Mouse (Mus musculus) ES-E14 (cell line): ENCODE measurements around the gene Gabbr2.
"Not testable (repeated sequence)": the region's sequence is repeated elsewhere in the genome, so short reads cannot be mapped to it uniquely, and the experiment has no call there.

Experiments
- CHD2 ChIP-seq: IDR thresholded peaks from 2 replicates; pipeline ENCODE4 v1.6.1; 2014; ENCODE audit warnings: mild to moderate bottlenecking, low read depth, low read length, inconsistent platforms
- HCFC1 ChIP-seq: IDR thresholded peaks from 2 replicates; pipeline ENCODE4 v1.6.1; 2012; ENCODE audit warnings: low read length, inconsistent platforms, borderline replicate concordance; ENCODE audit not compliant: insufficient read depth
- MAFK ChIP-seq: IDR thresholded peaks from 2 replicates; pipeline ENCODE4 v1.6.1; 2014; ENCODE audit warnings: mild to moderate bottlenecking, low read depth, low read length, inconsistent platforms; ENCODE audit not compliant: insufficient read depth
- ZC3H11A ChIP-seq: IDR thresholded peaks from 2 replicates; pipeline ENCODE4 v1.6.1; 2012; ENCODE audit warnings: low read depth, mild to moderate bottlenecking, inconsistent platforms, low read length, borderline replicate concordance
- ZNF384 ChIP-seq: IDR thresholded peaks from 2 replicates; pipeline ENCODE4 v1.6.1; 2012; ENCODE audit warnings: low read depth, low read length, inconsistent platforms

- not testable (repeated sequence) for TF ChIP-seq CHD2, HCFC1, MAFK, ZNF384, ZC3H11A
Measured at GRCm38 (mm10) chr4:46637250-46637649, 354.4 kb downstream of the Gabbr2 start.
